Mouse (Mus musculus): ENCODE measurements at regions not wholly inside any gene's neighbourhood (a gene's known extent, or its start where the extent isn't known, plus 50 kb on each side); places are given as distances from the start of the nearest gene placed in this dataset.

- Histone ChIP-seq H3K9me3 (ENCODE audit: low read length) (no peaks in the 10 kb centered on the region), H3K9ac (replicated peaks) (no peak overlapping the region), H3K4me3 (ENCODE audit: low read depth, low read length) (no peak overlapping the region), H3K27ac (ENCODE audit: low read depth) (no peak overlapping the region), H3K36me3 (replicated peaks; ENCODE audit: insufficient read depth, low read length) (no peaks in the 10 kb centered on the region), H3K4me1 (ENCODE audit: insufficient read depth) (no peaks in the 10 kb centered on the region), H3K27me3 (ENCODE audit: insufficient read depth, low read length) (no peaks in the 10 kb centered on the region), H3K4me2 (ENCODE audit: low read depth, low read length) (no peak overlapping the region)
- 71% methylated on average over 1 of the region's 1 CpGs for WGBS (ENCODE audit: insufficient replicate concordance)
- DNase-seq (no peak), ATAC-seq (no peak)
- TF ChIP-seq CTCF (IDR thresholded peaks at IDR 0.05; ENCODE audit: low read depth) (no peak), EP300 (IDR thresholded peaks at IDR 0.05; ENCODE audit: low read depth) (no peak)
These were observed 183.6 kb downstream of the Ptprc start for GRCm38 (mm10) chr1:137991936-137992335.

- ATAC-seq (no peak), DNase-seq (no peak)
- H3K9ac ChIP-seq (replicated peaks): no peak overlapping the region
- no peaks in the 10 kb centered on the region for H3K9me3 ChIP-seq (ENCODE audit: low read length)
- no peak overlapping the region for H3K27ac ChIP-seq (ENCODE audit: low read depth)
- H3K4me2 ChIP-seq (ENCODE audit: low read depth, low read length): no peak overlapping the region
- TF ChIP-seq CTCF (IDR thresholded peaks at IDR 0.05; ENCODE audit: low read depth): no peak
- TF ChIP-seq EP300 (IDR thresholded peaks at IDR 0.05; ENCODE audit: low read depth): no peak
- H3K27me3 ChIP-seq (ENCODE audit: insufficient read depth, low read length): no peaks in the 10 kb centered on the region
- WGBS (ENCODE audit: insufficient replicate concordance): 81% methylated on average over 5 of the region's 5 CpGs
- no peaks in the 10 kb centered on the region for H3K4me1 ChIP-seq (ENCODE audit: insufficient read depth)
- no peaks in the 10 kb centered on the region for H3K36me3 ChIP-seq (replicated peaks; ENCODE audit: insufficient read depth, low read length)
- H3K4me3 ChIP-seq (ENCODE audit: low read depth, low read length): no peak overlapping the region
These were observed 184.1 kb downstream of the Ptprc start for GRCm38 (mm10) chr1:137991412-137991811.

- WGBS (ENCODE audit: insufficient replicate concordance): 69% methylated on average over 3 of the region's 3 CpGs
- Histone ChIP-seq H3K4me2 (ENCODE audit: low read depth, low read length) (no peak overlapping the region), H3K27ac (ENCODE audit: low read depth) (no peak overlapping the region), H3K9ac (replicated peaks) (no peak overlapping the region), H3K36me3 (replicated peaks; ENCODE audit: insufficient read depth, low read length) (no peaks in the 10 kb centered on the region), H3K27me3 (ENCODE audit: insufficient read depth, low read length) (no peaks in the 10 kb centered on the region), H3K4me1 (ENCODE audit: insufficient read depth) (no peaks in the 10 kb centered on the region), H3K9me3 (ENCODE audit: low read length) (no peaks in the 10 kb centered on the region), H3K4me3 (ENCODE audit: low read depth, low read length) (no peak overlapping the region)
- ATAC-seq: no peak
- no peak for DNase-seq
- no peak for TF ChIP-seq EP300 (IDR thresholded peaks at IDR 0.05; ENCODE audit: low read depth)
- no peak for TF ChIP-seq CTCF (IDR thresholded peaks at IDR 0.05; ENCODE audit: low read depth)
These were observed 202.1 kb downstream of the Ptprc start for GRCm38 (mm10) chr1:137973406-137973805.

GRCm38 (mm10) chr1:137972620-137973350 is 202.7 kb downstream of the Ptprc start:
- H3K9me3 ChIP-seq (ENCODE audit: low read length): no peaks in the 10 kb centered on the region
- no peak overlapping the region for H3K9ac ChIP-seq (replicated peaks)
- ATAC-seq (no peak), DNase-seq (no peak)
- no peaks in the 10 kb centered on the region for H3K27me3 ChIP-seq (ENCODE audit: insufficient read depth, low read length)
- no peak overlapping the region for H3K4me2 ChIP-seq (ENCODE audit: low read depth, low read length)
- TF ChIP-seq EP300 (IDR thresholded peaks at IDR 0.05; ENCODE audit: low read depth): no peak
- no peak for TF ChIP-seq CTCF (IDR thresholded peaks at IDR 0.05; ENCODE audit: low read depth)
- no peaks in the 10 kb centered on the region for H3K4me1 ChIP-seq (ENCODE audit: insufficient read depth)
- no peak overlapping the region for H3K4me3 ChIP-seq (ENCODE audit: low read depth, low read length)
- H3K27ac ChIP-seq (ENCODE audit: low read depth): no peak overlapping the region
- WGBS (ENCODE audit: insufficient replicate concordance): 73% methylated on average over 6 of the region's 6 CpGs
- no peaks in the 10 kb centered on the region for H3K36me3 ChIP-seq (replicated peaks; ENCODE audit: insufficient read depth, low read length)

- no peak overlapping the region for H3K4me2 ChIP-seq (ENCODE audit: low read depth, low read length)
- H3K27me3 ChIP-seq (ENCODE audit: insufficient read depth, low read length): no peaks in the 10 kb centered on the region
- no peak overlapping the region for H3K27ac ChIP-seq (ENCODE audit: low read depth)
- WGBS (ENCODE audit: insufficient replicate concordance): 73% methylated on average over 16 of the region's 16 CpGs
- H3K36me3 ChIP-seq (replicated peaks; ENCODE audit: insufficient read depth, low read length): 0 out of 2 replicates have a peak, but pooled peaks cover 3% of the 10 kb centered on the region
- ATAC-seq: no peak
- H3K4me1 ChIP-seq (ENCODE audit: insufficient read depth): no peaks in the 10 kb centered on the region
- H3K4me3 ChIP-seq (ENCODE audit: low read depth, low read length): no peak overlapping the region
- no peak overlapping the region for H3K9ac ChIP-seq (replicated peaks)
- TF ChIP-seq CTCF (IDR thresholded peaks at IDR 0.05; ENCODE audit: low read depth) (no peak), EP300 (IDR thresholded peaks at IDR 0.05; ENCODE audit: low read depth) (no peak)
- H3K9me3 ChIP-seq (ENCODE audit: low read length): no peaks in the 10 kb centered on the region
- DNase-seq: no peak
These were observed 209.2 kb downstream of the Ptprc start for GRCm38 (mm10) chr1:137966151-137966836.

GRCm38 (mm10) chr1:137963656-137964055 is 211.9 kb downstream of the Ptprc start:
- TF ChIP-seq EP300 (IDR thresholded peaks at IDR 0.05; ENCODE audit: low read depth) (no peak), CTCF (IDR thresholded peaks at IDR 0.05; ENCODE audit: low read depth) (no peak)

More at GRCm38 (mm10) chr1:137963656-137964055, 211.9 kb downstream of the Ptprc start:
- WGBS (ENCODE audit: insufficient replicate concordance): 83% methylated on average over 6 of the region's 6 CpGs
- no peak overlapping the region for H3K4me3 ChIP-seq (ENCODE audit: low read depth, low read length)
- DNase-seq: no peak
- no peaks in the 10 kb centered on the region for H3K4me1 ChIP-seq (ENCODE audit: insufficient read depth)
- H3K27me3 ChIP-seq (ENCODE audit: insufficient read depth, low read length): no peaks in the 10 kb centered on the region
- H3K9ac ChIP-seq (replicated peaks): no peak overlapping the region
- no peak for ATAC-seq
- no peak overlapping the region for H3K27ac ChIP-seq (ENCODE audit: low read depth)
- H3K4me2 ChIP-seq (ENCODE audit: low read depth, low read length): no peak overlapping the region
- no peaks in the 10 kb centered on the region for H3K9me3 ChIP-seq (ENCODE audit: low read length)
- H3K36me3 ChIP-seq (replicated peaks; ENCODE audit: insufficient read depth, low read length): 0 out of 2 replicates have a peak, but pooled peaks cover 3% of the 10 kb centered on the region
